Mouse (Mus musculus) T-helper 2 cell (primary cell): ENCODE results near the gene Gapvd1.

Source experiments
- in situ Hi-C: fragments of 300-600 bp; cut with MboI, MseI; formaldehyde crosslinking; loops from one replicate; pipeline ENCODE4 v1.15.1; 2025; ENCODE audit warnings: high pct_unique_total_duplicates

Gene Gapvd1

GRCm38 (mm10) chr2:34711904-34712303 is 43.1 kb downstream of the Gapvd1 start:
- in situ Hi-C loops: loop anchor here (25.0 kb wide), 1 partner anchor 425 kb away; no protein-coding TSS in a partner anchor

GRCm38 (mm10) chr2:34708675-34709074 is 46.4 kb downstream of the Gapvd1 start:
- in situ Hi-C loops: loop anchor here (25.0 kb wide), 1 partner anchor 429 kb away; no protein-coding TSS in a partner anchor

DNA sequence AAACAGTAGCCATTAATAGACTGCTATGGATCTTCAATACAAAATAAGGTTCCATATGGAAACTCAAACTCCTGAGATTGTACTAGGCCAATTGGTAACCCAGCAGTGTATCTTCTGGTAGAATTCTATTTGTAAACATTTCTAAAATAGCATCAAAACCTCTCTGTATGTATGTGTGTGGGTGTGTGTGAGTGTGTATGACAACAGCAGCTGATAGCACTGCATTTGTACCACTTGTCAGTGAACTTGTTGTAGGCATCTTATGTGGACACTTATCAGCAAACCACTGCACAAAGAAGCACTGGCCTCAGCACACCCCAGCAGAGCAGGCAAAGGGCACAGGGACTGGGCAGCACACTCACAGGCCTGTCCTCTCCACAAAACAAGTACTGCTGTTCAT is 58.4 kb downstream of the Gapvd1 start:
- in situ Hi-C loops: no loop called here

DNA sequence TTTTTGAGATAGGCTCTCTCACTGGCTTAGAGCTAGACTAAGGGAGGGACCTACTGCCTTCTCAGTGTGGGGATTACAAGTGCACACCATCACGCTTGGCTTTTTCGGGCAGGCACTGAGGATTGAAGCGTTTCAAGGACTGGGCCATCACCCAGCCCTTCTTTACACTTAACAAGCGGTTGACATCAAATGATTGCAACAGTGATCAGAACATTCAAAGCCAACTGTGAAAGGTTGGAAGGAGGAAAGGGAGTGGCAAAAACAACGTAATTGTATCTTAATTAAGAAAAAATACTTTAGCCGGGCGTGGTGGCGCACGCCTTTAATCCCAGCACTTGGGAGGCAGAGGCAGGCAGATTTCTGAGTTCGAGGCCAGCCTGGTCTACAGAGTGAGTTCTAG is 62.2 kb downstream of the Gapvd1 start:
- in situ Hi-C loops: no loop called here

DNA sequence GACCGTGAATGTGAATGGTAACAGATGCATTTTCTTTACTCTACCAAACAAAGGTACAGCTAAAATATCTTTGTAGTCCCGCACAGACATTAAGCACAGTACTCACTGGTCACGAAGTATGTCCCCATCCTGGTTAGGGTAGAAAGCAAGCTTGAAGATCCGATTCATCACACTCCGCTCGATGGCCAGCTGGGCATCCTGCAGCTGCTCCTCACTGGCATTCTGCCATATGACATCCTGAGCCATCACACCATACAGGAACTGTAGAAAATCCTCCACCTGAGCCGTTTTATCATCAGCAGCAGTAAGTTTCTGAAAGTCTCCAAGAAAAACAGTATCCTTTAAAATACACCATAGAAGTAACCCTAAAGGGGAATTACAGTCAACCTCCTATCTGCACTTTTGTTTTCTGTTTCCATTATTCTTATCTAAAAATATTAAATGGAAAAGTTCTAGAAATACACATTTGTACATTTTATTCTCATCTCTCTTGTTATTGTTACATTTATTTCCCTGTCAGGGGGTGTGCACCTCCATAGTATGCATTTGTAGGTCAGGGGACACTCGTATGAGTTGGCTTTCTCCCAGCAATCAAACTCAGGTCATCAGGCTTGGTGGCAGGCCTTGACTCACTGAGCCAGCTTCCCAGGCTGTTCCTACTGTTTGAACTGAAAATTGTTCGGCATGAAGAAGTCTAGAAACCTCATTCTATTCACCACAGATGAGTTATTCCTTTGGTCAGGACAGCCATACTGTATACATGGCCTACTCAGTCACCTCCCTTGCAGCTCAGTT is 70.8 kb downstream of the Gapvd1 start:
- in situ Hi-C loops: no loop called here

GRCm38 (mm10) chr2:34677976-34678375 is 77.1 kb downstream of the Gapvd1 start:
- in situ Hi-C loops: no loop called here

- in situ Hi-C loops: no loop called here
Measured at GRCm38 (mm10) chr2:34677061-34677460, 78.0 kb downstream of the Gapvd1 start.

GRCm38 (mm10) chr2:34673846-34674245 is 81.2 kb downstream of the Gapvd1 start:
- in situ Hi-C loops: no loop called here

DNA sequence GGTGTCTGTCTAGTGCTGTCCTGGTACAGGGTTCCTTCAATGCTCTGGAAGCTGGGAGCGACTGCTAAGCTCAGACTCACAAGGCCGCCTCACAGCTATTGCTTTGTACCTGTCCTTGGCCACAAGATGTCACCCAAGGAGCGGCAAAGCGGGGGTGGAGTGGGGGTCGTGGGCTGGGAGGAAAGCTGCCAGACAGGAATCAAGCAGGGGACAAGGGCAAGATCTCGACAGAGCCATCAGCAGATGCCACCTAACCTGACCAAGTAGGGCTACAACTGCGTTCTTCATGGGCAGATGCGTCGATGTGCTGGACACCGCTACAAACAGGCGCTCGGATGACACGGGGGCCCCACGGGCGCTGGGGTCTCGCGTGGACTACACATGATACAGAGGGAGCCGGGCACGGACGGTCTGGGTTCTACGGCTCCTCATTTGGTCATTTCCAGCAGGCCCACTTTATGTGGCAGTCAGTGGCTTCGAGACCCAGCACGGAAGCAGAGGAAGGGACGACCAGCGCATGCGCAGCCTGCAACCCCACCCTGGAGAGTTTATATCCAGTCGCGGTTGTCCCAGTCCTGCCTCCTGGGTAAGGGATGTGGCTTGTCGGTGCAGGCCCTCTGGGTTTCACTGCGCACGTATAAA is 83.5 kb downstream of the Gapvd1 start:
- in situ Hi-C loops: no loop called here

GRCm38 (mm10) chr2:34670470-34670869 is 84.6 kb downstream of the Gapvd1 start:
- in situ Hi-C loops: no loop called here

GRCm38 (mm10) chr2:34669203-34669746 is 85.8 kb downstream of the Gapvd1 start:
- in situ Hi-C loops: no loop called here

GRCm38 (mm10) chr2:34668440-34669191 is 86.4 kb downstream of the Gapvd1 start:
- in situ Hi-C loops: no loop called here

DNA sequence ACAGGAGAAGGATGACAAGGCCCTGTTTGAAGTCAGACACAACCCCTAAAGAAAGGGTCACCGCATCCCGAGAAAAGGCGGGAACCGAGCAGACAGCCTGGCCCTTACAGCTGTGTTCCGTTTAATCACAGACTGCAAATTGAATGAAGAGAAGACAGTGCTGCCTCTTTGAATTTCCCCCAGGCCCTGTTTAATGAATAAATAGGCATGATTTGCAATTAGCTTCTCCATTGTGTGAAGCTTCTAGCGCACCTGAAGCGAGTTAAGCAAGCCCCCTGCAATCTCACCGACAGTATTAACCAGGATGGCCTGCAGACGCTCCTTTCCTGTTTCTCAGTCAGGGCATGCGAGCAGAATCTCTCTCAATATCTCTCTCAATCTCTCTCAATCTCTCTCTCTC is 87.2 kb downstream of the Gapvd1 start:
- in situ Hi-C loops: no loop called here

- in situ Hi-C loops: no loop called here
Measured at GRCm38 (mm10) chr2:34647410-34647809, 107.6 kb downstream of the Gapvd1 start.

DNA sequence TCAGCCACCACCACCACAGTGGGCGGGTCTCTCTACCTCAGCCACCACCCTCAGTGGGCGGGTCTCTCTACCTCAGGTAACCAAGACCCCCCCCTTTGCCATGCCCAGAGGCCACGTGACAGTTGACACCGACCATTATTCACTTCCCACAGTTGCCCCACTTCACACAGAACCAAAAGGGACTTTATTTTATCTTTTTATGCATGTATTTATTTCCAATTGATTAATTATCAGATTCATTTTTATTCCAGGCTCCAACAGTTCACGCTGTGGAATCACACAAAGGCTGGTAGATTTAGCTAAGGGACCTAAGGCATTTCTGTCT is 108.5 kb downstream of the Gapvd1 start:
- in situ Hi-C loops: no loop called here

DNA sequence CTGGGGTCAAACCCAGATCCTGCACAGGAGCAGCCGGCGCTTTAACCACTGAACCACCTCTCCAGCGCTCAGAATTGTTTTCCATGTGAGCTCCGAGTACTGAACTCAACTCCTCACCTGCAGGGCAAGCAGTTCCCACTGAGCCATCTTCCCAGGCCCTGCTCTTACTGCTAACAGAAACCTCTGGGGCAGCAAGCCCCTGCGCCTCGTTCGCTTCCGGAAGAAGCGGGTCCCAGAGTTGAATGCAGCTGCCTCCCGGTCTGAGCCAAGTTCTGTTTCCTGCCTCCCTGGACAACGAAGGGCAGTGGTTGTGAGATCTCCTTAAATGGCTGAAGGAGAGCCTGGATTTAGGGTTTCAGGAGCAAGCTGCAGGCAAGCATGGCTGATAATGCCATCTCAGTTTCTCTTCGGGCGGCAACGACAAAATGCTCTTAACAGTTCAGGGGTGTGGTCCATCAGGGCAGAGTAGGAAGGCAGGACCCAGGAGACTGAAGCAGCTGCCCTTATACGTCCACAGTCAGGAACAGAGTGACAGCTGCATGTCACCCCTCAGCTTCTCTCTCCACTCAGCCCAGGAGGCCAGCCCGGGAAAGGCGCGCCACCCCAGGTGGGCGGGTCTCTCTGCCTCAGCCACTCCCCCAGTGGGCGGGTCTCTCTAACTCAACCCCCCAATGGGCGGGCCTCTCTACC is 109.0 kb downstream of the Gapvd1 start:
- in situ Hi-C loops: no loop called here

GRCm38 (mm10) chr2:34644571-34645526 is 110.2 kb downstream of the Gapvd1 start:
- in situ Hi-C loops: loop anchor here (5.0 kb wide), 1 partner anchor 663 kb away; no protein-coding TSS in a partner anchor

DNA sequence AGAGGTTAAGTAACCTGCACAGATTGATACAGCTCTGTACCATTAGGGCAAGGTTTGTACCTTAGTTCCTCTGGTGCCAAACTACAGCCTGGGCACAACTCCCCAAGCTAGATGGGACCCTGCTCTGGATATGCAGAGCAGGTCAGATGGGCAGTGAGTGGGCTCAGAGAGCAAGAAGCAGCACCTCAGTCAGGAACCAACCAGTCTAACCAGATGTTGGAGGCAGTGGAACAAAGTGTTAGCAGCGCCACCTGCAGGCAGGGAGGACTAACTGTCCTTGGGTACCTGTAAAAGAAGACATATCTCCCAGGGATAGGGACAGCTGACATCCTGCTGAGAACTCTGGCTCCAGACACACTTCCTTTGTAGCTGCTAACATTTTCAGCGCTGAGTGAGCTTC is 112.7 kb downstream of the Gapvd1 start:
- in situ Hi-C loops: loop anchor here (5.0 kb wide), 1 partner anchor 660 kb away; no protein-coding TSS in a partner anchor

DNA sequence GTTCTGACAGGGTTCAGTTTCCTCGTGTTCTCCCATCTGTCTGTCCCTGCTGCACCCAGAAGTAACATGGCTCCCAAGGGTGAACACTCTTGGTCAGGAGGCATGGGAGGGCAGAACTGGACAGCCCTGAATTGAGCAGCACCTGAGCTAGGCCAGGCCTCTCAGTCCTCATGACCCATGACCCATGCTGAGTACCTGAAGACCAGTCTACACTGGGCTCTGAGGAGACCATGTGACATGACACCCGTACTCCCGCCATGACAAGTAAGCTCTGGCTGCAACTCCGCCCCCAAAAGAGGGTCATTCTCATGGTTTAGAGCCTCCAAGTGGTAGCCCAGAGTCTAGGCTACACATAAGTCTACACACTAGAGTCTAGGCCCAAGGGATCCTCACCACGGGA is 115.3 kb downstream of the Gapvd1 start:
- in situ Hi-C loops: loop anchor here (5.0 kb wide), 1 partner anchor 657 kb away; no protein-coding TSS in a partner anchor

- in situ Hi-C loops: no loop called here
Measured at GRCm38 (mm10) chr2:34638955-34639650, 115.9 kb downstream of the Gapvd1 start.
